Mouse (Mus musculus) MN1 (cell line): ENCODE data around the gene Pyy.

Source experiments
- DNase-seq: peaks from one replicate; pipeline ENCODE4 v3.0.0-alpha.2; 2016; ENCODE audit warnings: low spot score

Pyy gene

GRCm38 (mm10) chr11:102107732-102108131, at the start of gene Pyy:
Pyy (minus strand) TSS chr11:102107832.
- no peak for DNase-seq

- no peak for DNase-seq
These were observed 49.1 kb upstream of the Pyy start for GRCm38 (mm10) chr11:102156786-102157089.

- DNase-seq, result peak; percentile 94
These were observed 48.6 kb upstream of the Pyy start, which contains the start of gene Tmem101 for GRCm38 (mm10) chr11:102156039-102156785. Tmem101 (minus strand) TSS chr11:102156404.

- no peak for DNase-seq
These were observed 39.8 kb upstream of the Pyy start for GRCm38 (mm10) chr11:102147213-102147989.

GRCm38 (mm10) chr11:102146531-102146930, 38.9 kb upstream of the Pyy start:
- DNase-seq, result no peak

- DNase-seq, result no peak
These were observed 38.4 kb upstream of the Pyy start for GRCm38 (mm10) chr11:102146005-102146404.

- no peak for DNase-seq
These were observed 37.9 kb upstream of the Pyy start, which contains the start of gene Nags for GRCm38 (mm10) chr11:102145471-102146001. Nags (plus strand) TSS chr11:102145513.

- no peak for DNase-seq
These were observed 37.4 kb upstream of the Pyy start for GRCm38 (mm10) chr11:102144957-102145470.

- no peak for DNase-seq
These were observed 34.7 kb upstream of the Pyy start for GRCm38 (mm10) chr11:102142355-102142754.

- DNase-seq, result peak; percentile 75
These were observed 32.9 kb upstream of the Pyy start for GRCm38 (mm10) chr11:102140508-102140907.

GRCm38 (mm10) chr11:102138447-102138740, 30.8 kb upstream of the Pyy start:
- peak; percentile 78 for DNase-seq

GRCm38 (mm10) chr11:102137625-102138446, 30.2 kb upstream of the Pyy start:
- peak; percentile 21 for DNase-seq

GRCm38 (mm10) chr11:102134516-102134915, 26.9 kb upstream of the Pyy start:
- DNase-seq, result peak; percentile 35

GRCm38 (mm10) chr11:102117386-102117785, 9.8 kb upstream of the Pyy start:
- no peak for DNase-seq

- DNase-seq, result no peak
These were observed 8.6 kb upstream of the Pyy start for GRCm38 (mm10) chr11:102116241-102116640.

- DNase-seq, result no peak
These were observed 3.9 kb upstream of the Pyy start for GRCm38 (mm10) chr11:102111576-102111975.

GRCm38 (mm10) chr11:102106911-102107310, 721 bp downstream of the Pyy start:
- no peak for DNase-seq

GRCm38 (mm10) chr11:102102485-102103258, 5.0 kb downstream of the Pyy start:
- peak; percentile 76 for DNase-seq

- DNase-seq, result no peak
These were observed 6.4 kb downstream of the Pyy start, which contains the start of gene Ppy for GRCm38 (mm10) chr11:102101219-102101618. Ppy (minus strand) TSS chr11:102101319.

- peak; percentile 90 for DNase-seq
These were observed 10.7 kb downstream of the Pyy start for GRCm38 (mm10) chr11:102096887-102097391.

GRCm38 (mm10) chr11:102096446-102096845, 11.2 kb downstream of the Pyy start:
- DNase-seq, result no peak
